Mouse (Mus musculus): ENCODE measurements at regions not wholly inside any gene's neighbourhood (a gene's known extent, or its start where the extent isn't known, plus 50 kb on each side); places are given as distances from the start of the nearest gene placed in this dataset.

DNA sequence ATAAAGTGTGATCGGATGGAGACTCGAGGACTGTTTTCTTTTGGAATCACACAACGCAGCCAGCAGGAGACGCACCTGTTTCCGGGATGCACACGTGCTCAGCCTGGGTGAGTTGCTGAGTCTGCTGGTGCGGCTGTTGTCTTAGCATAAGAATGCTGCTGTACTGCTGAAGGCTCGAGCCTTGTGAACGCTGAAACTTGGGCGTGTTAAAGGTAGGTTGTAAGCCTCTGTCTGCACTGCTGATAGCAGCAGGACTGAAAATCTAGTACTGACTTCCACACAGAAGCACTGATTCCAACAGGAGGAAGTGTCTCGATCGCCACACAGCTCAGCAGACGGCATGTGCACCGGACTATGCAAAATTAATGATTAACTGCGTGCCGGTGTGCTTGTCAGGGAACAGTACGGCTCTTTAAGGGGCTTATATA, 169.1 kb downstream of the Ndfip2 start:
- DNase-seq (ENCODE audit: low read depth): peak; percentile 74
- TF ChIP-seq POLR2A (IDR thresholded peaks at IDR 0.05; ENCODE audit: borderline replicate concordance, extremely low read depth, insufficient read depth, insufficient read length, poor library complexity, severe bottlenecking) (no peak), CTCF (IDR thresholded peaks at IDR 0.05; ENCODE audit: borderline replicate concordance, extremely low read depth, insufficient read depth, insufficient read length) (peak; percentile 33; the same call in 1 of the 2 replicates)

- TF ChIP-seq CTCF (IDR thresholded peaks at IDR 0.05; ENCODE audit: borderline replicate concordance, extremely low read depth, insufficient read depth, insufficient read length) (no peak), POLR2A (IDR thresholded peaks at IDR 0.05; ENCODE audit: borderline replicate concordance, extremely low read depth, insufficient read depth, insufficient read length, poor library complexity, severe bottlenecking) (no peak)
- peak; percentile 39 for DNase-seq (ENCODE audit: low read depth)
Observed at GRCm38 (mm10) chr14:105426597-105427334, 168.4 kb downstream of the Ndfip2 start.

GRCm38 (mm10) chr14:105417967-105418366, 159.6 kb downstream of the Ndfip2 start:
- TF ChIP-seq CTCF (IDR thresholded peaks at IDR 0.05; ENCODE audit: borderline replicate concordance, extremely low read depth, insufficient read depth, insufficient read length) (no peak), POLR2A (IDR thresholded peaks at IDR 0.05; ENCODE audit: borderline replicate concordance, extremely low read depth, insufficient read depth, insufficient read length, poor library complexity, severe bottlenecking) (no peak)

DNA sequence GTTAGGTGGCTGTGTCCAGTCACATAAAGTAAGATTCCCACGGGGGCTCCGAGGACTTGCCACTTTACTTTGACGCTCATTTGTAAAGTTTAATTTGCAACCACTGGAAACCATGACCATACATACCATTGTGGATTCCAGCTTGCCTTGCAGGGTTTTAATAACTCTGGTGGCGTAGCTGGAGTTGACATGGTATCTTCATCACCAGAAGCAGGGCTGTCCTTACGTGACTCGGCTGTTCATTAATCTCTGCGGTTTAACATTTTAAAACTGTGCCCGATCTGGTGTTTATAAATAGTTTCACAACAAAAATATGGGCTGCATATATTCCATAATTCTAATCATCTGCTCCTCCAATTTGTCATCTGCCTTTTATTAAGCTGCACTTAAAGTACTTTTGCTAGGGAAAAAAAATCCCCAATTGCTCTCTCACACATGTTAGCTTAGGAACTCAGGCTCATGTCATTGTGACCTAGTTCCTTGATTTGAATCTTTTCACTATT, 159.1 kb downstream of the Ndfip2 start:
- TF ChIP-seq POLR2A (IDR thresholded peaks at IDR 0.05; ENCODE audit: borderline replicate concordance, extremely low read depth, insufficient read depth, insufficient read length, poor library complexity, severe bottlenecking): no peak
- TF ChIP-seq CTCF (IDR thresholded peaks at IDR 0.05; ENCODE audit: borderline replicate concordance, extremely low read depth, insufficient read depth, insufficient read length): no peak
- DNase-seq (ENCODE audit: low read depth): no peak

More at GRCm38 (mm10) chr14:105417967-105418366, 159.6 kb downstream of the Ndfip2 start:
- no peak for DNase-seq (ENCODE audit: low read depth)

DNA sequence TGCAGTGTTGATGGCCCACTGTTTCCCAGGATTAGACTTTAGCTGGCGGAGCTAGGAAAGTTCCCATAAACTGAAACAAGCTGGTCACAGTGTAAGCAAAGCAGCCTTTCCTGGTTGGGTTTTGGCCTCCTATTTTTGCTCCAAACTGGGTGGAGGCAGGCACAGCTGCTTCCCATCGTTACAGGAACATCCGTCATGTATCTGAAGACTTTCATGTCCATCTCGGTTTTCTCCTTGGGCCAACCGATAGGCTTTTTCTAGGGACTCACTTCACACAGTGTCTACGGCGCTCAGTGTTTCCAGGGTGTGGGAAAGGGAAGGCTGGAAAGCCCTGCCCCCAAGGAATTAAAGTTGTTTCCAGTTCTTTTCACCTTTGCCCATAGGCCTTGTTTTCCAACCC, 158.6 kb downstream of the Ndfip2 start:
- no peak for DNase-seq (ENCODE audit: low read depth)

GRCm38 (mm10) chr14:105404662-105405061, 146.3 kb downstream of the Ndfip2 start:
- TF ChIP-seq CTCF (IDR thresholded peaks at IDR 0.05; ENCODE audit: borderline replicate concordance, extremely low read depth, insufficient read depth, insufficient read length): no peak
- no peak for TF ChIP-seq POLR2A (IDR thresholded peaks at IDR 0.05; ENCODE audit: borderline replicate concordance, extremely low read depth, insufficient read depth, insufficient read length, poor library complexity, severe bottlenecking)
- no peak for DNase-seq (ENCODE audit: low read depth)

More for the DNA sequence above, 158.6 kb downstream of the Ndfip2 start:
- no peak for TF ChIP-seq CTCF (IDR thresholded peaks at IDR 0.05; ENCODE audit: borderline replicate concordance, extremely low read depth, insufficient read depth, insufficient read length)
- no peak for TF ChIP-seq POLR2A (IDR thresholded peaks at IDR 0.05; ENCODE audit: borderline replicate concordance, extremely low read depth, insufficient read depth, insufficient read length, poor library complexity, severe bottlenecking)

- DNase-seq (ENCODE audit: low read depth): no peak
- no peak for TF ChIP-seq POLR2A (IDR thresholded peaks at IDR 0.05; ENCODE audit: borderline replicate concordance, extremely low read depth, insufficient read depth, insufficient read length, poor library complexity, severe bottlenecking)
- no peak for TF ChIP-seq CTCF (IDR thresholded peaks at IDR 0.05; ENCODE audit: borderline replicate concordance, extremely low read depth, insufficient read depth, insufficient read length)
Observed at GRCm38 (mm10) chr14:105404241-105404640, 145.9 kb downstream of the Ndfip2 start.

- TF ChIP-seq CTCF (IDR thresholded peaks at IDR 0.05; ENCODE audit: borderline replicate concordance, extremely low read depth, insufficient read depth, insufficient read length) (no peak), POLR2A (IDR thresholded peaks at IDR 0.05; ENCODE audit: borderline replicate concordance, extremely low read depth, insufficient read depth, insufficient read length, poor library complexity, severe bottlenecking) (no peak)
- no peak for DNase-seq (ENCODE audit: low read depth)
Observed at GRCm38 (mm10) chr14:105403256-105403655, 144.9 kb downstream of the Ndfip2 start.

- TF ChIP-seq CTCF (IDR thresholded peaks at IDR 0.05; ENCODE audit: borderline replicate concordance, extremely low read depth, insufficient read depth, insufficient read length) (no peak), POLR2A (IDR thresholded peaks at IDR 0.05; ENCODE audit: borderline replicate concordance, extremely low read depth, insufficient read depth, insufficient read length, poor library complexity, severe bottlenecking) (no peak)
- DNase-seq (ENCODE audit: low read depth): no peak
Observed at GRCm38 (mm10) chr14:105402556-105402955, 144.2 kb downstream of the Ndfip2 start.

GRCm38 (mm10) chr14:105397467-105397866, 139.1 kb downstream of the Ndfip2 start:
- DNase-seq (ENCODE audit: low read depth): peak; percentile 89
- TF ChIP-seq CTCF (IDR thresholded peaks at IDR 0.05; ENCODE audit: borderline replicate concordance, extremely low read depth, insufficient read depth, insufficient read length) (peak; percentile 74; the same call in 1 of the 2 replicates), POLR2A (IDR thresholded peaks at IDR 0.05; ENCODE audit: borderline replicate concordance, extremely low read depth, insufficient read depth, insufficient read length, poor library complexity, severe bottlenecking) (no peak)

DNA sequence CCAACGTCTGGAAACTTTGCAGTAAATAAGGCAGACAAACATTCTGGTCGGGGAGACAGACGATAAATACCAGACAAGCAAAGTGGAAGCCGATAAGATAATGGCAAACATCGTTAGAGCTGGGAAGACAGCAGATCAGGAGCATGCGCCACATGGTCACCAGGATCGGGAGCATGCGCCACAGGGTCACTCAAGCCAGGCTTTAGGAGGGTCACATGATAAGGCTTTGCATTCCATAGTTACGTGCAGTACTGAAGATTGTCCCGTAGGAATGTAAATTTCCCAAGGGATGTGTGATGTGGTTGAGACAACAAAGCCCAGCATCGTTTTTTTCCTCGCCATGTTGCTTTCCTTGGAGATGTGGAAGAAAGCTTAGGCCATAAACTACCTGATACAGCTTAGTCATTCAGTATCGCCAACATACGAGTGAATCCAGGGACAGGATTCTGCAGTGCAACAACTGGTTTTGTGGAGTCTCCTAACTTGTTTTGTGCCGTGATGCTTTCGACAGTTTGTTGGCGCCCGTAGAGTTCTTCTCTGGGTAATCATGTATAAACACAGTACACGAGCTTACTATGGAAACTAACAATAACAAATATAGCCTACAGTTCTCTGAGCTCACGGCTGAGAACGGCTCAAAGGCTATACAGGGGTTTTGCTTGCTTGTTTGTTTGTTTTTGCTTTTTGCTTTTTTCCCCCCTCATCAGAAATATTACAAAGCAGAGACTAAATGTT, 133.9 kb downstream of the Ndfip2 start:
- TF ChIP-seq CTCF (IDR thresholded peaks at IDR 0.05; ENCODE audit: borderline replicate concordance, extremely low read depth, insufficient read depth, insufficient read length) (no peak), POLR2A (IDR thresholded peaks at IDR 0.05; ENCODE audit: borderline replicate concordance, extremely low read depth, insufficient read depth, insufficient read length, poor library complexity, severe bottlenecking) (no peak)
- DNase-seq (ENCODE audit: low read depth): no peak

Data from brain, embryonic 14.5 days (tissue).